Mouse (Mus musculus) forebrain, embryonic 10.5 days (tissue): ENCODE results near the gene Gm9857. TPM values are rescaled to one million over a fixed set of nuclear protein-coding genes. Genes with fewer than 3 reads are reported as not detected.

Experiments
- DNase-seq: peaks from one replicate; pipeline ENCODE4 v3.0.0-alpha.2; 2017; ENCODE audit warnings: low spot score; ENCODE audit errors: extremely low spot score
- H3K27ac ChIP-seq: fragments of 300-500 bp; sonication (generic); 2 replicates; pipeline ENCODE4 v1.5.1; 2016; ENCODE audit warnings: mild to moderate bottlenecking
- H3K27me3 ChIP-seq: fragments of 300-500 bp; sonication (generic); 2 replicates; pipeline ENCODE4 v1.6.1; 2016; ENCODE audit warnings: mild to moderate bottlenecking; ENCODE audit not compliant: poor library complexity, severe bottlenecking
- H3K36me3 ChIP-seq: fragments of 300-500 bp; sonication (generic); replicated peaks from 2 replicates; pipeline ENCODE4 v1.6.1; 2016; ENCODE audit warnings: mild to moderate bottlenecking, moderate library complexity
- H3K4me1 ChIP-seq: fragments of 300-500 bp; sonication (generic); 2 replicates; pipeline ENCODE4 v1.6.1; 2016
- H3K4me3 ChIP-seq: fragments of 300-500 bp; sonication (generic); 2 replicates; pipeline ENCODE4 v1.5.1; 2016; ENCODE audit warnings: mild to moderate bottlenecking, moderate library complexity
- H3K9me3 ChIP-seq: fragments of 300-500 bp; sonication (generic); 2 replicates; pipeline ENCODE4 v1.6.1; 2016; ENCODE audit warnings: mild to moderate bottlenecking, moderate library complexity
- WGBS: fragments of 180-500 bp; shearing (Covaris S2); methylation state at CpG from one replicate; pipeline ENCODE4 v1.1.7; 2016; 5-methylcytosine and 5-hydroxymethylcytosine counted together
- polyA plus RNA-seq: library from polyadenylated mRNA; unstranded; fragments of >200 nt; fragmentation: Nextera tagmentation; extraction: Ambion mirVana; gene quantifications from 2 replicates; pipeline ENCODE4 v1.2.1, GENCODE M21; 2016

The Gm9857 gene
- not detected in 2 replicates for polyA plus RNA-seq

DNA sequence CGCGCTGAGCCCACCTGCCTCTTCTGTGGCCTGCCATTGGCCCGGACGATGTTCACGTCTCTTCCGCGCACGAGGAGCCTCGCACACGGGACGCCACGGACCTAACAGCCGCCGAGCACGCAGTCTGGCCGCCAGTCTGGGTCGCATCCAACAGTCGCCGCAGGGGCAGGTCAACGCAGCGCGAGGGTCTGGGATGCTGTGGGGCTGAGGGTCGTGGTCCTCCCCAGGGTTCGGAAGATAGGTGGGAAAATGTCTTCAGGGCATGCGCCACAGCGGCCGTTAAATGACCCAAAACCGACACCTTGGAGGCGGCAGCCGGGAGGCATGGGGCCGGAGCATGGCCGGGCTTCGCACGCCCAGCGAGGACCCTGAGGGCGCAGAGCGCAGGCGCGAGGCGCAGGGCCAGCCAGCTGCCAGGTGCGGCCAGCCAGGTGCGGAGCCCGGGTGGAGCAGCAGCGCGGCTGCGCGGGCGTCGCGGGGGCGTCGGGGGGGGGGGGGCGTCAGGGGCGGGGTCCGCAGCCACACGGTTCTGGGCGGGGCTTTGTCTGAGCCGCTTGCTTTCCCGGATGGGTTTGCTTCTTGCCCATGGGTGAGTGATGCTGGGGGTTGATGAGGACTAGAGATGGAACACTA lies at the start of gene Gm9857:
Gene Gm9857 (minus strand): TSS at position 445 of the 633 bp plus-strand sequence.
- peaks cover 4% of the 10 kb centered on the region for H3K27me3 ChIP-seq
- H3K36me3 ChIP-seq = no peaks in the 10 kb centered on the region
- H3K27ac ChIP-seq = peak within 1 kb of the TSS; percentile 42
- H3K4me1 ChIP-seq = peaks cover 7% of the 10 kb centered on the region
- DNase-seq = peak; percentile 23
- peaks cover 13% of the 10 kb centered on the region; the same call in 1 of the 2 replicates for H3K9me3 ChIP-seq
- peak within 1 kb of the TSS; percentile 45 for H3K4me3 ChIP-seq
- 65% methylated on average over 55 of the region's 59 CpGs for WGBS

DNA sequence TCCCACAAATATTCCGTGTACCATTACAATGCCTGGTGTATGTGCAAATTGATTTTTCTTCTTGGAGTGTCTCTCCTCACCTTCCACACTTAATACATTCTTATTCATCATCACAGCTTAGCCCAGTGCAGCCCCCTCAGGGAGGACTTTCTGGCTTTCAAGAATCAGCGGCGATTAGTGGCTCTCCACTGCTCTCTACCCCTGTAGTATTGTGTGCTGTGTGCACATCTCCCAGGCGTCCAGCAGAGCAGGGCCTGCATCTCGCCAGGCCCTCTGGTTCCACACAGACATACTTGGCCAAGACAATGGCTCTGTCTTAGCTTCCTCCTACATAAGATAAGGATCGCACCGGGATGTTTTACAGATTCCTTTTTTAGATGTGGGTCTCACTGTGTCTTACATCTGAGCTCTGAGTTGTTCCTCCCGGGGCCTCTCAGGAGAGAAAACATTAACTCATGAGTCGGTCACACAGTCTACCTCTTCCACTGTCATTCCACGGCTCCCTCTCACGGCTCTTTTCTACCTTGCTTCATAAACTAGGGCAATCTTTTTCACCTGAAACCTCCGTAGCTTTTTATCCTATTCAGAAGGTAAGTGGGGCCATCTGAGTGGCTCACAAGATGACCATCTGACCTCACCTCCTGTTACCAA lies 46.9 kb upstream of the Gm9857 start:
- 77% methylated on average over 12 of the region's 12 CpGs for WGBS
- peak overlapping the region; percentile 69 for H3K27ac ChIP-seq

DNA sequence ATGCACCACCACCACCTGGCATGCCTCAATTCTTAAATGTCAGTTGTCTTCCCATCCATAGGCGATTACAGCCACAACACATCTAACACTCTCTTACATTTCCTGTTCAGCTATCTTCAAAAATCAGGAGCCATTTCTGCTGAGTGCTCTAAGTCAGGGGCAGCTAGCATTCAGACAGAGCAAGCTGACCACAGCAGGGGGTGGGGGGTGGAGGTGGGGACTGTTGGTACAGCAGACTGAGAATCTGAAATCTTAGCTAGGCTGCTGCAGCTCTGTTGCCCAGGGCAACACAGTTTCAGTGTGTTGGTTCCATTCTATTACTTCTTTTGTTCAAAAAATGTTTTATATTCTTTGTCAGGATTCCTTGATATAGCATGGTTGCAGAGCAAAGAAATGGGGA lies 46.3 kb upstream of the Gm9857 start:
- H3K4me3 ChIP-seq = no peak overlapping the region
- no peak overlapping the region for H3K27ac ChIP-seq
- H3K9me3 ChIP-seq = no peaks in the 10 kb centered on the region
- H3K27me3 ChIP-seq = no peaks in the 10 kb centered on the region
- peaks cover 3% of the 10 kb centered on the region for H3K36me3 ChIP-seq
- 87% methylated on average over 1 of the region's 1 CpGs for WGBS
- DNase-seq = peak; percentile 35
- peaks cover 15% of the 10 kb centered on the region for H3K4me1 ChIP-seq

More for the DNA sequence above, 46.9 kb upstream of the Gm9857 start:
- Histone ChIP-seq H3K27me3 (no peaks in the 10 kb centered on the region), H3K9me3 (no peaks in the 10 kb centered on the region), H3K4me3 (no peak overlapping the region), H3K36me3 (peaks cover 7% of the 10 kb centered on the region), H3K4me1 (peaks cover 15% of the 10 kb centered on the region)
- DNase-seq = no peak

DNA sequence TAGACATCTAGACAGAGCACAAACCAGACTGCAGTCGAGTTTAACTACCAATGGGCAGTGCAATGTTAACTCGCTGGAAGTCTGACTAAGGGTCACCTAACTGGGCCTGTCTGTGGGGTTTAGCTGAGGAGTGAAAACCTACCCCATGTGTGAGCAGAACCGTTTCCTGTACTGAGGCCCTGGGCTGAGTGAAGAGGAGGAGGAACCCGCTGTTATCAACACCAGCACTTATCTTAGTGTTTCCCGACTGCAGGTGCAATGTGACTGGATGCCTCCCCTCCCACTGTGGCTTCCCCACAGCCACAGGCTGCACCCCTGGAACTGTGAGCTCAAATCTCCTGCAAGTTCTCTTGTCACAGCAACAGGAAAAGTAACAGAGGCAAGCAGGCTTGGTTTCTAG lies 43.7 kb upstream of the Gm9857 start:
- WGBS = 77% methylated on average over 5 of the region's 5 CpGs
- Histone ChIP-seq H3K27ac (no peak overlapping the region), H3K4me1 (peaks cover 15% of the 10 kb centered on the region), H3K36me3 (peaks cover 20% of the 10 kb centered on the region), H3K4me3 (no peak overlapping the region), H3K27me3 (no peaks in the 10 kb centered on the region), H3K9me3 (no peaks in the 10 kb centered on the region)
- no peak for DNase-seq

DNA sequence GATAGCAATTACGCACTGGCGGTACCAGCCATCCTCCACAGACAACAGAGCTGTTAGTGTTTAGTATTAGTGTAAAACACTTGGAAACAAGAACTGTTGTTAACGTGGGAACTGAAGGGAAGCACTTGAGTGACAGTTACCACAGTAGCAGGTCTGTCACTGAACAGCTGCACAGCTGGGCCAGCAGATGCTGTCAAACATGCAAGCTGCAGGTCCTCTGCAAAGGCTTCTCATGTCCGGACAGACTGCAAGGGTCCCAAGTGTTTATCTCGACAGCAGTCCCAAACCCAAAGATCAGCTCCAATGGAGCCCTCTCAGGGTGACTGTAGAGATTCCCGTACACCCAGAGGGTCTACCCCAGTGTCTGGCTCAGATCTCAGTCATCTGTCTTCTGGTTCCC lies 41.7 kb upstream of the Gm9857 start:
- Histone ChIP-seq H3K27ac (no peak overlapping the region), H3K4me1 (peaks cover 7% of the 10 kb centered on the region), H3K9me3 (no peaks in the 10 kb centered on the region), H3K4me3 (no peak overlapping the region), H3K27me3 (no peaks in the 10 kb centered on the region), H3K36me3 (peaks cover 40% of the 10 kb centered on the region)
- WGBS = 89% methylated on average over 6 of the region's 6 CpGs
- DNase-seq = no peak

DNA sequence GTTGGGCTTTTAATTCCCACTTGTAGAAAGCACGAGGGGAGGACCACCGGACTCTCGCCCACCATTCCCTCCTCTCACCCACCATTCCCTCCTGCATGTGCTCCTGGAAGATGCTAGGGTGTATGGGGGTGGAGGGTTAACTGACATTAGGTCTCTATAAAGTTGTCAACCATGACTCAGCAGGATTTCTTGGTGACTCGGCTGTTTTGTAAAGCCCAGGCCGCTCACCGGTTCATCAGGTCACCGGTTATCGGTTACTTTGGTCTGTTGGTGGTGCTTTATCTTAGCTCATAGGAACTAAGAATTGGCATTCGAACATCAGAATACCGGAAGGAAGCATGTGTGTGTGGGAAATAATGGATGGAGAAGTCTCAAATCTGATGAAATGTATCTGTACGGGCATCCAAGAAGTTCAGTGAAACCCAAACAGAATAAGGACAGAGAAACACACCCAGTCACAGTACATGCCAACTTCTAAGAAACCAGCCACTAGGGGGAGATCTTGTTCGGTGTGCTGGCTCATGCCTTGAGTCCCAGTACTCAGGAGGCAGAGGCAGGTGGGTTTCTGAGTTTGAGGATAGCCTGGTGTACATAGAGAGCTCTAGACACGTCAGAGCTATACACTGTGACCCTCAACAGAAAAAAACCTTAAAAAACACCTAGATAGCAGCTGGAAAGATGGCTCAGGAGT lies 37.2 kb upstream of the Gm9857 start:
- H3K27me3 ChIP-seq = no peaks in the 10 kb centered on the region
- H3K4me1 ChIP-seq = no peaks in the 10 kb centered on the region
- peaks cover 48% of the 10 kb centered on the region for H3K36me3 ChIP-seq
- H3K4me3 ChIP-seq = no peak overlapping the region
- no peaks in the 10 kb centered on the region for H3K9me3 ChIP-seq
- DNase-seq = no peak
- no peak overlapping the region for H3K27ac ChIP-seq
- 96% methylated on average over 13 of the region's 13 CpGs for WGBS

DNA sequence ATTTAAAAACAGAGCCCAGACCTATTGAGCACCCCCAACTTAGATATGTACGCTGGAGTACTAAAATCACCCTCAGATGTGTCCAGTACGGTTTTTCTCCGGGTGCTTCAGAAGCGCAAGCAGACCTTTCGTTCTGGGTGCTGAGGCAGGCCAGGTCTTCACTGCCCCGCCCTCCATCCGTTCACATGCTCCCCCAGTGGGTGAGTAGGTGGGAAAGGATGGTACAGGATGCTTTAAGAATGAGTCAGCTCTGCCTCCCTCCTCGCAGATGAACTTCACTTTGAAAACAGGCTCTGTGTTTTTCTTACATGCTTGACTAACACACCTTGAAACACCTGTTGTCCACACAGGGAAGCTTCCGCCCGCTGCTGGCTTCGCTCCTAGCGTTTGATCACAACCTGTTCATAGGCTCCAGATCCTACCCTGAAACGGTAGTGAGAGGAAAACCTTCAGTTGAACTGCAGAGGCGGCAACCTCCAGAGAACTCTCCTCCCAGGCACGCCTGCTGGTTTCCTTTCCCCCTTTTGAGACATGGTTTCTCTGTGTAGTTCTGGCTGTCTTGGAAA lies 34.8 kb upstream of the Gm9857 start:
- Histone ChIP-seq H3K27me3 (no peaks in the 10 kb centered on the region), H3K9me3 (no peaks in the 10 kb centered on the region), H3K36me3 (peaks cover 38% of the 10 kb centered on the region), H3K4me3 (no peak overlapping the region), H3K4me1 (no peaks in the 10 kb centered on the region), H3K27ac (no peak overlapping the region)
- WGBS = 91% methylated on average over 15 of the region's 15 CpGs
- no peak for DNase-seq

DNA sequence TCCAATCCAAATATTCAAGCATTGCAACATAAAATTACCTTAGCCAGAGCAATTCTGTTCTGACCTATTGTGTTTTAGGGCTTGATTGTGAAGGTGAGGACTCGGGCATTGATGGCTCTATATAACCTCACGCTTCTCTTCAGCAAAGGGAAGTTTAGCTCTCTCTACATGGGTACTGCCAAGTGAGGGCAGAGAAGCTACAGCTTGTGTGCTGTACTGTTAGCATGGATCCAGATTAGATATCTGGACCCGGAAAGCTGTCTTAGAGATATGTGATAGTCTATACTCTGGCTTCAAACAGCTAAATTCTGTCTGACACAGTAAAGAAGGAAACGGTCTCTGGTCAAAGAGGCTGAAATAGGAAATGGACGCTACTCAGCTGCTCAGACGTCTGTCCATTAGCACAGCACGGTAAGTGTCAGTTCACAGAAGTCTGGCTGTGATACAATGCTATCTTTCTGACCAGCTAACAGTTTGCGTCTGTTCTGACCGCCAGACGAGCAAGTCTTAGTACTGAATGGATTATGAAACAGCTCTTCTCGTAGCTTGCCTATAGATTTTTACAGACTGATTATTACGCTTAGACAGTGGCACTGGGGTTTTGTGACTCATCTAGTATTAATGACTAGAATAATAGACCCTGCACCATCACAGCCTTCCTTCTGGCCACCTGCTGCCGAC lies 33.9 kb upstream of the Gm9857 start:
- no peak overlapping the region for H3K27ac ChIP-seq
- no peak for DNase-seq
- H3K36me3 ChIP-seq = peaks cover 29% of the 10 kb centered on the region
- no peaks in the 10 kb centered on the region for H3K9me3 ChIP-seq
- no peaks in the 10 kb centered on the region for H3K27me3 ChIP-seq
- no peaks in the 10 kb centered on the region for H3K4me1 ChIP-seq
- no peak overlapping the region for H3K4me3 ChIP-seq
- WGBS = 92% methylated on average over 13 of the region's 13 CpGs

DNA sequence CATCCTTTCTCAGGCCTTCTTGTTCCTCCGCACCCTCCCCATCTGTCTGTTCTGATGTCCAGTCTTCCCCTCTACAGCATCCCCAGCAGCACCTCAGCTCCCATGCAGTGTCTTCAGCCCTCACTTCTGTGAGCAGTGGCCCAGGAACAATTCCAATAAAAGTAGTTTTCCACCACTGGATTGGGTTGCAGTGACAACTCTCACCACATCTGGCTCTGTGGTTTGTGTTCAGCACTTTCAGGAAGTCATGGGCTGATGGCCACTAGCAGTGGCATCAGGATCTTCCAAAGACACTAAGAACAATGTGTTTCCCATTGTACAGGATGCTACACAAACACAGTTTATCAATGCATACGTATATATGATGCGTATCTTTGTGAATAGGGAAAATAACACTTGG lies 25.8 kb upstream of the Gm9857 start:
- 97% methylated on average over 3 of the region's 3 CpGs for WGBS

DNA sequence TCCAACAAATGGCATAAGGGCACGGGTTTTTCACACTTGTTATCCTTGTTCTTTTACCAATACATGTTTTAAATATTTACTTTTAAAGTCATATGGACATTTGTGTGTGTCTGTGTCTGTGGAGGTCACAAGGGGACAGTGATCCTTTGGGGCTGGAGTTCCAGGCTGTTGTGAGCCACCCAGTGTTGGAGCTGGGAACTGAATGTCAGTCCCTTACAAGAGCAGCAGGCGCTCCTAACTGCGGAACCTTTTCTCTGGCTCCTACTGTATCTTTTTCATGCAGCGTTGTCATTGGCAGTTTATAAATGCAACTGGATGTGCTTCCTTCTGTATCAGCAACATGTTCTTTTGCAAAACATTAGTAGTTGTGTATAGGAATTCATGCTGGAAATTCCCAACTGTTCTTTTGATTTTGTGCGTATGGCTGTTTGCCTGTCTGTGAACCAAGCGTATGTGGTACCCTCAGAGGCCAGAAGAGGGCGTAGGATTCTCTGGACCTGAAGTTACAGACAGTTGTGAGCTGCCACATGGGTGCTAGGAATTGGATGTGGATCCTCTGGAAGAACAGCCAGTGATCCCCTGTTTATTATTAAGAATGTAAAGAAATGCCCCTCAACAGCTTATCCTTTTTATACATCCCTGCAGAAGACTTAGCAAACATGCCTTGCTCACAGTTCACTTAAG lies 24.3 kb upstream of the Gm9857 start:
- Histone ChIP-seq H3K4me1 (peaks cover 18% of the 10 kb centered on the region), H3K27ac (no peak overlapping the region), H3K4me3 (no peak overlapping the region), H3K9me3 (no peaks in the 10 kb centered on the region), H3K36me3 (no peaks in the 10 kb centered on the region), H3K27me3 (no peaks in the 10 kb centered on the region)
- WGBS = 76% methylated on average over 7 of the region's 7 CpGs
- DNase-seq = no peak

More for the DNA sequence above, 25.8 kb upstream of the Gm9857 start:
- Histone ChIP-seq H3K27ac (no peak overlapping the region), H3K4me3 (no peak overlapping the region), H3K36me3 (no peaks in the 10 kb centered on the region), H3K9me3 (no peaks in the 10 kb centered on the region), H3K27me3 (no peaks in the 10 kb centered on the region), H3K4me1 (peaks cover 14% of the 10 kb centered on the region)
- no peak for DNase-seq

DNA sequence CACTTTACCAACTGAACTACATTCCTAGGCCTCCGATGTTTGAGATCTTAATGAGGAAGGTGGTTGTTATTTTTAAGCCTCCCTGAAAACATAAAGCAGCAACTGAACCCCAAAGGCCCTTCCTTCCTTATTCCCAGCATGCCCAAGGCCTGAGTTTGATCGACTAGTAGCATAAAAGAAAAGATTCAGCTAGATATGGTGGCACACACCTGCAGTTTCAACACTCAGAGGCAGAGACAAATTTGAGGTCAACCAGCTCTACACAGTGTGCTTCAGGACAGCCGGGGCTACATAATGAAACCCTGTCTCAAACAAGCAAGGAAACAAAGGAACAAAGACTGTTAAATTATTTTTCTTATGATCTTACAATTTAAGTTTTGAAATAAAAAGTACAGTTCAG lies 23.5 kb upstream of the Gm9857 start:
- DNase-seq = no peak
- Histone ChIP-seq H3K9me3 (no peaks in the 10 kb centered on the region), H3K4me3 (no peak overlapping the region), H3K36me3 (no peaks in the 10 kb centered on the region), H3K27me3 (no peaks in the 10 kb centered on the region), H3K27ac (no peak overlapping the region), H3K4me1 (peaks cover 18% of the 10 kb centered on the region)
- 86% methylated on average over 3 of the region's 3 CpGs for WGBS

DNA sequence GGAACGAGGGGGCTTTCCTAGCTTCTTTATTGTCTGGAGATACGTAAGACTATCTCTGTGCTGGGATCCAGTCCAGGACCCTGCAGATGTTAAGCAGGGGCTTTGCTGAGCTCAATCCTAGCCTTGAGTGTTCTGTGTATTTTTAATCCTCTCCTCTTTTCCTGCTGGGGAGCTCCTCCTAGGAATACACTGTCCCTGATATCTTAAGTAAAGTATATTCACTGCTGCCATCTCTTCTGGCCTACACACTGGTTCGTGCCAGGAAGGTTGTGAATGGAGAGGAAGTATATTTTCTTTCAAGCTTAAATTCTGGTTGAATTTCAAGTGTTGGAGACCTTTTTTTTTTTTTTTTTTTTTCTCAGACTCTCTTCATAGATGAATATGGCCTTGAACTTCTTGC lies 23.0 kb upstream of the Gm9857 start:
- Histone ChIP-seq H3K36me3 (no peaks in the 10 kb centered on the region), H3K27me3 (no peaks in the 10 kb centered on the region), H3K4me1 (peaks cover 18% of the 10 kb centered on the region), H3K9me3 (no peaks in the 10 kb centered on the region), H3K27ac (no peak overlapping the region), H3K4me3 (no peak overlapping the region)
- DNase-seq = no peak
- 86% methylated on average over 3 of the region's 3 CpGs for WGBS
